Mouse (Mus musculus) testis, adult 2 months (tissue): ENCODE results near the gene Pdia5.

Source experiments
- CTCF ChIP-seq: fragments of 200-500 bp; IDR thresholded peaks from 2 replicates; pipeline ENCODE4 v1.5.1; 2012; ENCODE audit warnings: low read depth, mild to moderate bottlenecking, inconsistent platforms, low read length, moderate library complexity; ENCODE audit not compliant: control insufficient read depth, insufficient read depth, insufficient replicate concordance
- POLR2A ChIP-seq: fragments of 200-500 bp; IDR thresholded peaks from 2 replicates; pipeline ENCODE4 v1.6.1; 2012; ENCODE audit warnings: low read depth, mild to moderate bottlenecking, inconsistent platforms, low read length, moderate library complexity; ENCODE audit not compliant: control insufficient read depth

DNA sequence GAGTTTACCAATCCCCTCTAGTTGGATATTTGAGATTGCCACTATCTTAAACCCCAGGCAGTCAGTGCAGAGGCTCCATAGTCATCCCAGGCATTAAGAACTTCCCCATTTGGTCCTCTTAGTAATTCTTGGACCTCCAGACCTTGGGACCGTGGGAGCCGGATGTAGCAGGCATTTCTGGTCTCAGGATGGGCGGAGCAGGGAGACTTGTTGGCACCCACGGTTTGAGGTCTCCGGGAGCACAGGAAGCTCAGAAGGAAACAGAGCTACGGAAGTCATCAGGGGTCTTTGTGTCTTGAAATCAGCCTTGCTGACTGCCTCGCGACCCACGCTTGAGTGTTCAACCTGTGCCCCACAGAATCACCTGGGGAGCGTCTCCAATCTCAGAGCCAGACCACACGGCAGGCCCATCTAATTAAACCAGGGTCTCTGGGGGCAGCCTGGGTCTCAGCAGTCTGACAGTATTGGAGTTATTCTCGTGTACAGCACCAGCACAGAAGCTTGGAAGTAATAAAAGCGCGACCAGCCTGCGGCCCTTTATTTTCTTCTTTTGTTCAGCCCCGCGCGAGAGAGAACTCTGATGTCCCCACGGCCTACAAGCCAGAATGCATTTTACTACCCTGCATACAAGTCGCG lies 25.4 kb upstream of the Pdia5 start:
- TF ChIP-seq CTCF (no peak), POLR2A (no peak)
